Mouse (Mus musculus) erythroblast, embryonic 14.5 days (primary cell): Measurements from ENCODE around the gene Kif1b.

Experiments
- GATA1 ChIP-seq: IDR thresholded peaks from 2 replicates; pipeline ENCODE4 v1.6.1; 2012; ENCODE audit warnings: low read length, inconsistent platforms, mixed read lengths
- TAL1 ChIP-seq: IDR thresholded peaks from 3 replicates; pipeline ENCODE4 v1.6.1; 2012; ENCODE audit warnings: low read length, inconsistent platforms, mixed read lengths

DNA sequence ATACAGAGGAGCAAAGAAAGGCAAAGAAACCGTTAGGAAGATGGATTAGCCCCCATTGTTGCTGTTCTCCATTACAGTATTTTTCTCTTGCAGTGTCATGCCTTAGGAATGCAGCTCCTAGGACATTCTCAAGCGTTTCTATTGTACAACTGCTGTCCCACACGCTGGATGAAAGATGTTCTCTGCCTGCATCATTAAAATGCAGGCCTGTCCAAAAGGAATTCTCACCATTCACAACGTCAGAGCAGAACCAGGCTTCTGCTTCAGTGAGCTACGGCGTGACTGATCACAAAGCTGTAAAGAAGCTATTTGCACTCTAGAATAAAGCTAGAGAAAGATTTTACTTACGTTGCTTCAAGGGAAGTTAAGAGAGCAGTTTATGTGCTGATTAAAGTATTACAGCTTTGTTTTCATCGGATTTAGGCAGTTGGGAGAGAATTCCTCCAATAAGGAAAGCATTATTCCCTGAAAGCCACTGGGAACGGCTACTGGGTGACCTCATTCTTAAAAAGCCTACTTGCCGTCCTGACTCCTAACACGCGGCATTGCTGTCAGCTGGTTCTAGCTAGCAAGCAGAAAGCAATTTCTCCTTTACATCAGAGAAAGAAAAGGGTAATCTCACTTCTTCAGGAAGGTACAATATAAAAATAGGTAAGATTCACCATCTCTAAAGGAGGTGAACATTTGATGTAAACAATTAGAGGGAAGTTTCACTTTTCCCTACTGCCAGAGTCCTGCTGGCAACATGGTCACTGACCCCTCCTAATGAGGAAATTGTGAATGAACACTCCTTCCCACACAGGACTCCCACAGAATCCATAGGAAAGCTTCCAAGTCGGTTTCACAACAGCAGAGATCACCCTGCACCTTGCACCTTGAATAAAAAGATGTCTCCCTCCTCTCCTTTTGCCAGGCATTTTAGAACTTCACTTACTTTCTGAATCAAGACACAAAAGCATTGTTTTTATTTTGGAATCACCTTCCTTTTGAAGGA lies 51.9 kb downstream of the Kif1b start:
- TF ChIP-seq GATA1 = no peak
- no peak for TF ChIP-seq TAL1
